Mouse (Mus musculus) c-Kit-positive CD71-positive TER-119-negative erythroid progenitor cells, embryonic 14.5 days (primary cell): ENCODE measurements around the gene Ptprh.
"Not testable (repeated sequence)": the region's sequence is repeated elsewhere in the genome, so short reads cannot be mapped to it uniquely, and the experiment has no call there.

Experiments used
- DNase-seq: peaks from one replicate; pipeline ENCODE4 v3.0.0-alpha.2; 2013; ENCODE audit warnings: low read depth

Ptprh gene

GRCm38 (mm10) chr7:4602969-4603368, 872 bp downstream of the Ptprh start:
- DNase-seq: no peak

GRCm38 (mm10) chr7:4597046-4597445, 6.8 kb downstream of the Ptprh start:
- not testable (repeated sequence) for DNase-seq

- not testable (repeated sequence) for DNase-seq
Observed at GRCm38 (mm10) chr7:4581481-4581880, 22.4 kb downstream of the Ptprh start.

- not testable (repeated sequence) for DNase-seq
Observed at GRCm38 (mm10) chr7:4572361-4572760, 31.5 kb downstream of the Ptprh start.

GRCm38 (mm10) chr7:4562660-4563059, 41.2 kb downstream of the Ptprh start:
- DNase-seq: no peak

- no peak for DNase-seq
Observed at GRCm38 (mm10) chr7:4557167-4557560, 46.7 kb downstream of the Ptprh start.

GRCm38 (mm10) chr7:4556256-4557166, 47.3 kb downstream of the Ptprh start:
- peak; percentile 71 for DNase-seq

- DNase-seq: no peak
Observed at GRCm38 (mm10) chr7:4547221-4547641, 56.6 kb downstream of the Ptprh start, which contains the start of gene Syt5. Syt5 (minus strand) TSS chr7:4547541.

GRCm38 (mm10) chr7:4546591-4547131, 57.2 kb downstream of the Ptprh start:
- DNase-seq: no peak

GRCm38 (mm10) chr7:4546050-4546449, 57.8 kb downstream of the Ptprh start:
- DNase-seq: no peak

- no peak for DNase-seq
Observed at GRCm38 (mm10) chr7:4542013-4542412, 61.8 kb downstream of the Ptprh start.

GRCm38 (mm10) chr7:4541344-4541743, 62.5 kb downstream of the Ptprh start:
- no peak for DNase-seq

- DNase-seq: no peak
Observed at GRCm38 (mm10) chr7:4539019-4539418, 64.8 kb downstream of the Ptprh start.

- no peak for DNase-seq
Observed at GRCm38 (mm10) chr7:4537181-4537580, 66.7 kb downstream of the Ptprh start.

GRCm38 (mm10) chr7:4536369-4536768, 67.5 kb downstream of the Ptprh start:
- no peak for DNase-seq

- no peak for DNase-seq
Observed at GRCm38 (mm10) chr7:4532005-4532729, 71.7 kb downstream of the Ptprh start, which contains the start of gene Dnaaf3. Dnaaf3 (minus strand) TSS chr7:4532453.

- DNase-seq: not testable (repeated sequence)
Observed at GRCm38 (mm10) chr7:4530166-4530565, 73.7 kb downstream of the Ptprh start.

GRCm38 (mm10) chr7:4527302-4527689, 76.5 kb downstream of the Ptprh start:
- no peak for DNase-seq

GRCm38 (mm10) chr7:4526341-4527301, 77.2 kb downstream of the Ptprh start:
- peak; percentile 82 for DNase-seq

- DNase-seq: peak; percentile 57
Observed at GRCm38 (mm10) chr7:4524212-4524922, 79.5 kb downstream of the Ptprh start, which contains the start of gene Tnni3. Tnni3 (minus strand) TSS chr7:4524229.
